Mouse (Mus musculus) liver (tissue): Measurements from ENCODE around the gene Gm11559.
"Not testable (repeated sequence)": the region's sequence is repeated elsewhere in the genome, so short reads cannot be mapped to it uniquely, and the experiment has no call there.

Experiments used
- DNase-seq: peaks from one replicate; pipeline ENCODE4 v3.0.0-alpha.2; 2020; ENCODE audit warnings: mixed read lengths

Gm11559 gene

DNA sequence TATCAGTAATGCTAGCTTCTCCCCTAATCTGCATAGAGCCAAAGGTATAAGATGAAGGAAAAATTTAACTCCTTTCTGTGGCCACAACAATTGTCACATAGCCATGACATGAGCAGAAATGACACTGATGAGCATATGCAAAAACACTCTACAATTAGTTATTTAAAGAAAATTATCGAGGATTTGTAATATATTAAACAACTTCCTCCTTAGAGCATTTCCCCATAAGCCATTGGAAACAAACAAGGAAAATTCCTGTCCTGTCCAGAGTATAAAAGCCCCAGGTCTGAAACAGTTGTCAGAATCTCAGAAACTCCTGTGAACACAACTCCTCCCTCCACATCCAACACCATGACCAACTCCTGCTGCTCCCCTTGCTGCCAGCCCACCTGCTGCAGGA is at the start of gene Gm11559:
Gene Gm11559 (plus strand): TSS at position 301 of the 400 bp plus-strand sequence.
- DNase-seq = not testable (repeated sequence)

DNA sequence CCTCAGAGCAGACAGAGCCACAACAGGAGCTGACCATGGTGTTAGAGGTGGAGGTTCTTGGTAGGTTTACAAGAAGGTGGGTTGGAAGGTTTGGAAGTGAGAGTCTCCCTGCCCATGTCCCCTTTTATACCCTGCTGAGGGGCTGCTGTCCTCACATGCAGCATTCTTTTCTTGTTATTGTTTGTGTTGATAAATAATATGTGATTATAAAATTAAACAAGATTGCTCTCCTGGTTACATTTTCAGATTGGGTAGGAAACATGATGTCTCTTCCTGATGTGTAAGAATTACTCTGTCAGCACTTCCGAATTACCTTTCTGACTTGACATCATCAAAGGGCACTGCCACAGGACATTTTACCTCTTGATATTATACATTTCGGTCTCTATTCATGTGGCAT is 48.7 kb upstream of the Gm11559 start, which contains the start of gene Gm11564:
Gene Gm11564 (minus strand): TSS at position 101 of the 400 bp plus-strand sequence.
- DNase-seq = not testable (repeated sequence)

DNA sequence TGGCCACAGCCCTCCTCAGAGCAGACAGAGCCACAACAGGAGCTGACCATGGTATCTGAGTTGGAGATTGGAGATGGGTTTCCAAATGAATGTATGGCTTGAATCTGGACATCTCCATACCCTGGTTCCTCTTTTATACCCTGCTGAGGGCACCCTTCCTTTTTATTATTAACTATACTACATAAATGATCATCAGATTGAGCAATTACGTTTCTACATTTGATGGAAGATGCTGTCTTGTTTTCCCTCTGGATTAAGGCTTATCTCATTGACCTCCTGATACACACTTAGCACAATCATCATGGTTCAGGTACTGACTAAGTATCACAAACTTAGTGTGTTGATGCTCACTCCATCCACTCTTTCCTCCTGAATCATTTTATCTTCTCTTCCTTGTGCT is 26.3 kb upstream of the Gm11559 start, which contains the start of gene 2300003K06Rik:
Gene 2300003K06Rik (minus strand): TSS at position 101 of the 400 bp plus-strand sequence.
- DNase-seq = no peak

DNA sequence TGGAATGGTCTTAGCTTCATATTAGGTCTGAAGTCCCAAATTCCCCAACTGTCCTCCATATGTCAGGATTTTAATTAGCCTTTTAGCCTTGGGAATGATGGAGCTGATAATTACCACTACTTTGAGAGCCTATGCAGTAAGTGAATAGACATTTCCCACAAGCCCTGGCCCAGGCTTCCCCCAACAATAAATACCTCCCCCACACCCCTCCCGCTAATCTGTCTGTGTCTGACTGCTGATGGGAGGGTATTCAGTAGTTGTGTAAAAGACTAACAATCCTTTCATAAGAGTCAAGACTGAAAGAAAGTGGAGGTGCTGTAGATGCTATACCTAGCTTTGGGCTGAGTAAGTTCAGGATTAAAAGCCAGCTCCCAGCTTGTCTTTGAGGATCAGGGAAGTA is 22.1 kb upstream of the Gm11559 start:
- DNase-seq = no peak

DNA sequence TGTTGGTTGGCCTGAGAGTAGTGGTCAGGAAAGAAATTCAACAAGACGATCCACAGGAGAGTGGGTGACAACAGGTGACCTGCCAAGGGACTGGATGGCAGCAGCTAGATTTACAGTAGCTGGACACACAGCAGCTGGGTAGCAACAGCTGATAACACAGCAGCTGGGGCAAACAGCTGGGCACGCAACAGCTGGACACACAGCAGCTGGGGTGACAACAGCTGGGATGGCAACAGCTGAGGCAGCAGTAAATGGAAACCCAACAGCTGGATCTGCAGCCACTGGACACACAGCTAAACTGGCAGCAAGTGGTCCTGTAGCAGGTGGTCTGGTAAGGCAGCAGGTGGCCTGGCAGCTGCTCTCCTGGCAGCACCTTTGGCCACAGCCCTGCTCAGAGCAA is 17.5 kb upstream of the Gm11559 start:
- DNase-seq = no peak

DNA sequence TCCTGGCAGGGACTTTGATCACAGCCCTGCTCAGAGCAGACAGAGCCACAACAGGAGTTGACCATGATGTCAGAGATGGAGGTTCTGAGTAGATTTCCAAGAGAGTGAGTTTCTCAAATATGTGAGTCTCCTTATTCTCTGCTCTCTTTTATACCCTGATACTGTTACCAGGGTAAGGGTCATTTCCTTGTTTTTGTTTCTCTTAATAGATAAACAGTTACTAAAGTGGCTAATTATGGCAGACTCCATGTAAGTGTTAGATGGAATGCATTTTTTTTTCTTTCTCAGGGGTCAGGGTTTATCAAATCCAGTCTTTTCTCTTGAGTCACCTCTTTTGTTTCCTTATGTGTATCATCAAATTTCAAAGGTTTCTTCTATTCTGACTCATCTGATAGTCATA is 12.8 kb upstream of the Gm11559 start, which contains the start of gene Krtap4-16:
Gene Krtap4-16 (minus strand): TSS at position 101 of the 400 bp plus-strand sequence.
- no peak for DNase-seq

DNA sequence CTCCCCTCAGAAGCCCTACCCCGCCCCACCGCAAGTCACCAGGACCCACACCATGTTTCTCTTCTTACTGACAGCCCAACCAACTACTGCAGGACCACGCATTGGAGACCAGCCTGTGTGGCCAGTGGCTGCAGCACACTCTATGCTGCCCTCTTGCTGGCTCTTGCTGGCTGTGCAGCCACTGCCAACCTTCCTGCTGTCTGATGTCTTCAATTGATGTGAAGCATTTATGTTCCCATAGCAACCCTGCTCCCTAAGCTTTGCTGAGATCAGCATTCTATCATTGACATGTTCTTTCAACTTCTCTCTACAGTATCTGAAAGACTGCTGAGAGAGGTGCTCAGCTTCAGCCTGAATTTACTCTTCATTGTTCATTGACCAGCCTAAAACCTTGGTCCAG is 10.2 kb upstream of the Gm11559 start:
- no peak for DNase-seq

DNA sequence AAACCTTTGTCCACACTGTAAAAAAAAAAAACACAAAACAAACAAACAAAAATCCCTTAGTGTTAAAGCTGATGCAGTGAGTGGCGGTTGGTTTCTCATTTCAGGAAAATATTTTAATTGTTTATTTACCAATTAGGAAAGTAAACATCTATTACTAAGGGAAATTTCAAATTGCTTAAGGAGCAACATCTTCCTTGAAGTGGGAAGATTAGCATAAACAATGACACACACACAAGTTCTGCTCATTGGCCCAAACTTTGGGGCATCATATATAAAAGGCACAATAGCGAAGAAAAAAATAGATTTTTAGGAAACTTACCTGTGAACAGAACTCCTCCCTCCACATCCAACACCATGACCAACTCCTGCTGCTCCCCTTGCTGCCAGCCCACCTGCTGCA is 6.7 kb upstream of the Gm11559 start, which contains the start of gene Gm11568:
Gene Gm11568 (plus strand): TSS at position 301 of the 400 bp plus-strand sequence.
- DNase-seq = no peak

DNA sequence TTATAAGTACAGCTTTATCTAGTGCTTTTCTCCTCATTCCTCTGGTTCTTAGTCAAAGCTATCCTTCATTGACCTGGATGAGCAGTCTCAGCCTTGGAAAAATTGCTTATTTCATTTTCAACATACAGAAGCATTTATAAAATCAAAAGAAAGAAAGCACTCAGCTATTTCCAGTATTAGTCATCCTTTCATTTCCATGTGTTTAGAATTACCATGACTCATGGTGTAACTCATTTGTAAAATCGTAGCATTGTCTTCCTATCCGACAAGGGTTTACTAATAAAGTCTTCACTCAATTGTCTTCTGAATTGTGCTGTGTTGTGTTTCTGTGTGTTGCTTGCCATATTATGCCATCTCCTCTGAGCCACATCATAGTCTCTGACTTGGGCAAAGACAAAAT is 5.5 kb upstream of the Gm11559 start:
- DNase-seq = no peak

DNA sequence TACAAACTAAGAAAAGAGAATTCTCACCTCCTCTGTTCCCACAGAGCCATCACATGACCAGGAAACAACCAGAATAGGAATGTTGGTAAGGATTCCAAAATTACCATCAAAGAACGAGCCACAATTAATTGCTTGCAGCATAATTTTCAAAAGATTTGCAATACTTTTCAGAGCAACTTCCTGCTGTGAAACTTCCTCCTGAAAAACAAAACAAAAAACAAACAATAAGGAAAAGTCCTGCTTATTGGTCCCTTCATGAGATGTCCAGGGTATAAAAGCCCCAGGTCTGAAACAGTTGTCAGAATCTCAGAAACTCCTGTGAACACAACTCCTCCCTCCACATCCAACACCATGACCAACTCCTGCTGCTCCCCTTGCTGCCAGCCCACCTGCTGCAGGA is 8.8 kb downstream of the Gm11559 start, which contains the start of gene Krtap9-1:
Gene Krtap9-1 (plus strand): TSS at position 301 of the 400 bp plus-strand sequence.
- not testable (repeated sequence) for DNase-seq

DNA sequence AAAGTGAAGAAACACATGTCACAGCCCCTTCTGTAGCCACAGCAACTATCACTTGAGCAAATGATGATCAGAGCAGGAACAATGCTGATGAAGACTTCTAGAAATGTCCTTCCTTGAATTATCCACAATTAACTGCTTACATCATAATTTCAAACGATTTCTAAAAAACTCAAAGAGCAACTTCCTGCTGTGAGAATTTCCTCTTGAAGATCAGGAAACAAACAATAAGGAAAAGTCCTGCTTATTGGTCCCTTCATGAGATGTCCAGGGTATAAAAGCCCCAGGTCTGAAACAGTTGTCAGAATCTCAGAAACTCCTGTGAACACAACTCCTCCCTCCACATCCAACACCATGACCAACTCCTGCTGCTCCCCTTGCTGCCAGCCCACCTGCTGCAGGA is 14.6 kb downstream of the Gm11559 start, which contains the start of gene Gm11567:
Gene Gm11567 (plus strand): TSS at position 301 of the 400 bp plus-strand sequence.
- not testable (repeated sequence) for DNase-seq

DNA sequence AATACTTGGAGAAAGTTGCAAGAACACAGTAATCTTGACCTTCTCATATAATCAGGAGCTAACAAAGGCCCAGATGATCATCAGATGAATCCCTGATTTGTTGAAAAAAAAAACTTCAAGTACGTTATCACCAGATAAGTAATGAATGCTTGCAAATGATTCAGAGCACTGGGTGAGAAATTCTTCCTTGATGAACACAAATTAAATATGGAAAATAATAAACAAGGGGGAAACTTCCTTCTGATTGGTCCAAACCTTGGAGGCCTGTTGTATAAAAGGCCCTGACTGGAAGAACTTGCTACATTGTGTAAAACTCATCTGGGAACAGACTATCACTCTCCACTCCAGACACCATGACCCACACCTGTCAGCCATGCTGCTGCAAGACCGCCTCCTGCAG is 43.3 kb downstream of the Gm11559 start, which contains the start of gene Krtap31-1:
Gene Krtap31-1 (plus strand): TSS at position 301 of the 400 bp plus-strand sequence.
- no peak for DNase-seq

DNA sequence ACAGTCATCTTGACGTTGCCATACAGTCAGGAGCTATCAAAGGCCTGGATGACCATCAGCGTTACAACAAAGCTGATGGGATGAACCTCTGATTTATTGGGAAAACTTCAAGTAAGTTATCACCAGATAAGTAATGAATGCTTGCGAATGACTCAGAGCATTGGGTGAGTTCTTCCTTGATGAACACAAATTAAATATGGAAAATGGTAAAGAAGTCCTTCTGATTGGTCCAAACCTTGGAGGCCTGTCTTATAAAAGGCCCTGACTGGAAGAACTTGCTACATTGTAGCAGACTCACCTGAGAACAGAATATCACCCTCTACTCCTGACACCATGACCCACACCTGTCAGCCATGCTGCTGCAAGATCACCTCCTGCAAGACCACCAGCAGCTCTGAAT is 50.2 kb downstream of the Gm11559 start, which contains the start of gene Gm11565:
Gene Gm11565 (plus strand): TSS at position 301 of the 400 bp plus-strand sequence.
- DNase-seq = no peak
